Mouse (Mus musculus) megakaryocyte, embryonic 14.5 days (primary cell): ENCODE data around the gene Omt2b.
"Not testable (repeated sequence)": the region's sequence is repeated elsewhere in the genome, so short reads cannot be mapped to it uniquely, and the experiment has no call there.

ENCODE experiments used
- FLI1 ChIP-seq: IDR thresholded peaks from 2 replicates; pipeline ENCODE4 v1.6.1; 2012; ENCODE audit warnings: low read length, inconsistent platforms, mixed read lengths
- GATA1 ChIP-seq: IDR thresholded peaks from 3 replicates; pipeline ENCODE4 v1.6.1; 2012; ENCODE audit warnings: mixed read lengths, low read length, inconsistent platforms, borderline replicate concordance

DNA sequence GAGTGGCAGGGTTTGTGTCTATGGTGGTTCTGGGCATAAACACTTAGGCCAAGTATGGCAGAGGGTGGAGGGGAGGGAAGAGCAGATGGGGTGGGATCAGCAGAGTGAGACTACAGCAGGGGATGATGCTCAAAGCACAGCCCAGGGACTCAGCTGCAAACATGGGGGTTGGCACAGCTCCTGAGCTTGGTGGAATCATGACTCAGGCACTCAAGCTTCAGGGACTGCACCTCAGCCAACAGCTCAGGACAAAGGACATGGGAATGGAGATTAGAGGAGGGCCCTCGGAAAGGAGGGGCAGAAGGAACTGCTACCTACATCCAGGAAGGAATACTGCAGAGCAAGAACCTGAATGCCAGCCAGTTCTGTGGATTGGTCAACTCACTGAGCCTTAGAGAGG is 28.2 kb upstream of the Omt2b start:
- not testable (repeated sequence) for TF ChIP-seq GATA1, FLI1
